Mouse (Mus musculus) heart, embryonic 11.5 days (tissue): ENCODE data around the gene Padi6. TPM values are rescaled to one million over a fixed set of nuclear protein-coding genes. Genes with fewer than 3 reads are reported as not detected.

ENCODE experiments used
- ATAC-seq: fragments of 200-750 bp; cut with Nextera tagmentation; replicated peaks from 2 replicates; pipeline ENCODE4 v1.8.0; 2017; ENCODE audit warnings: moderate library complexity; ENCODE audit not compliant: insufficient number of reproducible peaks, low FRiP score, low TSS enrichment
- H3K27ac ChIP-seq: fragments of 300-500 bp; sonication (generic); 2 replicates; pipeline ENCODE4 v1.5.1; 2014; ENCODE audit warnings: mild to moderate bottlenecking, low read depth, low read length
- H3K27me3 ChIP-seq: fragments of 300-500 bp; sonication (generic); 2 replicates; pipeline ENCODE4 v1.6.1; 2014; ENCODE audit warnings: mild to moderate bottlenecking, low read length, mixed read lengths; ENCODE audit not compliant: control insufficient read depth, insufficient read depth
- H3K36me3 ChIP-seq: fragments of 300-500 bp; sonication (generic); 2 replicates; pipeline ENCODE4 v1.6.1; 2014; ENCODE audit warnings: mild to moderate bottlenecking, low read length, moderate library complexity, mixed read lengths; ENCODE audit not compliant: control insufficient read depth, insufficient read depth
- H3K4me1 ChIP-seq: fragments of 300-500 bp; sonication (generic); 2 replicates; pipeline ENCODE4 v1.6.1; 2014; ENCODE audit warnings: low read length; ENCODE audit not compliant: control insufficient read depth, insufficient read depth
- H3K4me2 ChIP-seq: fragments of 300-500 bp; sonication (generic); 2 replicates; pipeline ENCODE4 v1.6.1; 2014; ENCODE audit warnings: mild to moderate bottlenecking, moderate library complexity
- H3K4me3 ChIP-seq: fragments of 300-500 bp; sonication (generic); 2 replicates; pipeline ENCODE4 v1.5.1; 2014; ENCODE audit warnings: low read depth, low read length
- H3K9ac ChIP-seq: fragments of 300-500 bp; sonication (generic); 2 replicates; pipeline ENCODE4 v1.6.1; 2014; ENCODE audit warnings: mild to moderate bottlenecking, low read depth, low read length, moderate library complexity
- H3K9me3 ChIP-seq: fragments of 300-500 bp; sonication (generic); replicated peaks from 2 replicates; pipeline ENCODE4 v1.6.1; 2016; ENCODE audit warnings: low read length; ENCODE audit not compliant: control insufficient read depth
- WGBS: fragments of 180-500 bp; shearing (Covaris S2); extraction: QIAGEN DNeasy Blood & Tissue Kit; methylation state at CpG from one replicate; pipeline ENCODE4 v1.1.7; 2014; ENCODE audit not compliant: insufficient replicate concordance; 5-methylcytosine and 5-hydroxymethylcytosine counted together
- polyA plus RNA-seq: library from polyadenylated mRNA; unstranded; fragments of >200 nt; fragmentation: Nextera tagmentation; extraction: Ambion mirVana; gene quantifications from 2 replicates; pipeline ENCODE4 v1.2.1, GENCODE M21; 2014

The Padi6 gene
- polyA plus RNA-seq, 1 experiment from 2014 or later, result not detected

GRCm38 (mm10) chr4:140693513-140693912 is 48.9 kb downstream of the Padi6 start:
- Histone ChIP-seq H3K9ac (no peak overlapping the region), H3K36me3 (no peaks in the 10 kb centered on the region), H3K27me3 (peaks cover 2% of the 10 kb centered on the region), H3K27ac (no peak overlapping the region; the same call in 1 of the 2 replicates), H3K4me1 (0 out of 2 replicates have a peak, but pooled peaks cover 5% of the 10 kb centered on the region), H3K9me3 (no peaks in the 10 kb centered on the region), H3K4me3 (no peak overlapping the region), H3K4me2 (no peak overlapping the region)
- ATAC-seq, result no peak
- 40% methylated on average over 4 of the region's 4 CpGs for WGBS

- Histone ChIP-seq H3K27ac (no peak overlapping the region), H3K36me3 (no peaks in the 10 kb centered on the region), H3K9ac (no peak overlapping the region)
These were observed 51.0 kb downstream of the Padi6 start for GRCm38 (mm10) chr4:140691481-140691880.

GRCm38 (mm10) chr4:140689873-140690655 is 52.4 kb downstream of the Padi6 start:
- WGBS, result 60% methylated on average over 16 of the region's 16 CpGs
- Histone ChIP-seq H3K27me3 (no peaks in the 10 kb centered on the region), H3K27ac (no peak overlapping the region), H3K36me3 (no peaks in the 10 kb centered on the region), H3K9ac (no peak overlapping the region), H3K4me3 (no peak overlapping the region), H3K9me3 (no peaks in the 10 kb centered on the region), H3K4me1 (0 out of 2 replicates have a peak, but pooled peaks cover 5% of the 10 kb centered on the region), H3K4me2 (peak overlapping the region; percentile 11; the same call in 1 of the 2 replicates)
- ATAC-seq, result no peak

More at GRCm38 (mm10) chr4:140691481-140691880, 51.0 kb downstream of the Padi6 start:
- Histone ChIP-seq H3K4me2 (no peak overlapping the region), H3K4me3 (no peak overlapping the region), H3K27me3 (no peaks in the 10 kb centered on the region), H3K4me1 (0 out of 2 replicates have a peak, but pooled peaks cover 5% of the 10 kb centered on the region), H3K9me3 (no peaks in the 10 kb centered on the region)
- ATAC-seq, result no peak
- WGBS, result 67% methylated on average over 7 of the region's 7 CpGs

GRCm38 (mm10) chr4:140688826-140689425 is 53.5 kb downstream of the Padi6 start:
- H3K4me1 ChIP-seq, result peaks cover 12% of the 10 kb centered on the region
- H3K9ac ChIP-seq, result no peak overlapping the region
- WGBS, result 80% methylated on average over 5 of the region's 5 CpGs
- no peak overlapping the region for H3K27ac ChIP-seq
- no peak overlapping the region for H3K4me3 ChIP-seq
- no peak for ATAC-seq
- no peaks in the 10 kb centered on the region for H3K27me3 ChIP-seq
- no peaks in the 10 kb centered on the region for H3K36me3 ChIP-seq
- H3K4me2 ChIP-seq, result no peak overlapping the region
- H3K9me3 ChIP-seq, result no peaks in the 10 kb centered on the region

- no peak for ATAC-seq
- Histone ChIP-seq H3K4me3 (no peak overlapping the region), H3K36me3 (no peaks in the 10 kb centered on the region), H3K4me2 (no peak overlapping the region), H3K9me3 (no peaks in the 10 kb centered on the region), H3K9ac (no peak overlapping the region), H3K27me3 (no peaks in the 10 kb centered on the region), H3K4me1 (peaks cover 17% of the 10 kb centered on the region), H3K27ac (no peak overlapping the region)
- WGBS, result 52% methylated on average over 12 of the region's 12 CpGs
These were observed 54.2 kb downstream of the Padi6 start for GRCm38 (mm10) chr4:140688044-140688825.

GRCm38 (mm10) chr4:140684881-140685303 is 57.6 kb downstream of the Padi6 start:
- Histone ChIP-seq H3K9ac (0 out of 2 replicates have a peak overlapping the region, but pooled peaks have one; percentile 54), H3K27me3 (no peaks in the 10 kb centered on the region), H3K4me3 (peak overlapping the region; percentile 30; the same call in 1 of the 2 replicates), H3K4me1 (peaks cover 13% of the 10 kb centered on the region), H3K36me3 (no peaks in the 10 kb centered on the region), H3K9me3 (no peaks in the 10 kb centered on the region), H3K4me2 (peak overlapping the region; percentile 66), H3K27ac (0 out of 2 replicates have a peak overlapping the region, but pooled peaks have one; percentile 59)
- ATAC-seq, result 0 out of 2 replicates have a peak, but pooled peaks have one; percentile 25
- 35% methylated on average over 6 of the region's 6 CpGs for WGBS

GRCm38 (mm10) chr4:140684141-140684871 is 58.1 kb downstream of the Padi6 start:
- Histone ChIP-seq H3K36me3 (no peaks in the 10 kb centered on the region), H3K4me2 (peak overlapping the region; percentile 66), H3K9me3 (no peaks in the 10 kb centered on the region), H3K9ac (peak overlapping the region; percentile 54; the same call in 1 of the 2 replicates), H3K27ac (peak overlapping the region; percentile 59; the same call in 1 of the 2 replicates), H3K4me1 (peaks cover 12% of the 10 kb centered on the region), H3K4me3 (peak overlapping the region; percentile 30), H3K27me3 (no peaks in the 10 kb centered on the region)
- peak; percentile 70 for ATAC-seq
- WGBS, result 5% methylated on average over 16 of the region's 16 CpGs
